Mouse (Mus musculus): Measurements from ENCODE around the gene Dynlrb1. TPM values are rescaled to one million over a fixed set of nuclear protein-coding genes. Genes with fewer than 3 reads are reported as not detected.

Dynlrb1 gene
- polyA plus RNA-seq, 1 experiment from 2014 or later = 677 TPM

GRCm38 (mm10) chr2:155276621-155277175 lies 40.4 kb downstream of the Dynlrb1 start:
- H3K27me3 ChIP-seq (replicated peaks; ENCODE audit: control insufficient read depth, insufficient read depth, low read length) = no peaks in the 10 kb centered on the region
- H3K36me3 ChIP-seq (ENCODE audit: control insufficient read depth, insufficient read depth) = no peaks in the 10 kb centered on the region
- H3K9ac ChIP-seq (replicated peaks; ENCODE audit: low read depth, low read length) = peak overlapping the region; percentile 93
- H3K4me1 ChIP-seq (replicated peaks; ENCODE audit: control insufficient read depth, insufficient read depth, low read length) = peaks cover 9% of the 10 kb centered on the region
- H3K9me3 ChIP-seq (ENCODE audit: control insufficient read depth, low read length) = no peaks in the 10 kb centered on the region
- WGBS = under 1% methylated on average over 42 of the region's 49 CpGs
- H3K4me3 ChIP-seq (replicated peaks; ENCODE audit: low read length) = peak overlapping the region; percentile 83
- peak overlapping the region; percentile 79 for H3K27ac ChIP-seq (ENCODE audit: low read length)
- peak overlapping the region; percentile 77 for H3K4me2 ChIP-seq (ENCODE audit: low read length)
- peak; percentile 80 for ATAC-seq

- H3K4me3 ChIP-seq (replicated peaks; ENCODE audit: low read length) = no peak overlapping the region
- peaks cover 9% of the 10 kb centered on the region for H3K4me1 ChIP-seq (replicated peaks; ENCODE audit: control insufficient read depth, insufficient read depth, low read length)
- no peak for ATAC-seq
- H3K27me3 ChIP-seq (replicated peaks; ENCODE audit: control insufficient read depth, insufficient read depth, low read length) = no peaks in the 10 kb centered on the region
- H3K9ac ChIP-seq (replicated peaks; ENCODE audit: low read depth, low read length) = no peak overlapping the region
- H3K36me3 ChIP-seq (ENCODE audit: control insufficient read depth, insufficient read depth) = no peaks in the 10 kb centered on the region
- no peaks in the 10 kb centered on the region for H3K9me3 ChIP-seq (ENCODE audit: control insufficient read depth, low read length)
- WGBS = 81% methylated on average over 2 of the region's 2 CpGs
- no peak overlapping the region for H3K27ac ChIP-seq (ENCODE audit: low read length)
- H3K4me2 ChIP-seq (ENCODE audit: low read length) = peak overlapping the region; percentile 77
Observed at GRCm38 (mm10) chr2:155277721-155278120, 41.4 kb downstream of the Dynlrb1 start.

- no peak overlapping the region for H3K9ac ChIP-seq (replicated peaks; ENCODE audit: low read depth, low read length)
- H3K27ac ChIP-seq (ENCODE audit: low read length) = no peak overlapping the region
- no peaks in the 10 kb centered on the region for H3K27me3 ChIP-seq (replicated peaks; ENCODE audit: control insufficient read depth, insufficient read depth, low read length)
- H3K4me3 ChIP-seq (replicated peaks; ENCODE audit: low read length) = no peak overlapping the region
- peaks cover 9% of the 10 kb centered on the region for H3K4me1 ChIP-seq (replicated peaks; ENCODE audit: control insufficient read depth, insufficient read depth, low read length)
- no peak overlapping the region for H3K4me2 ChIP-seq (ENCODE audit: low read length)
- no peaks in the 10 kb centered on the region for H3K9me3 ChIP-seq (ENCODE audit: control insufficient read depth, low read length)
- ATAC-seq = no peak
- 87% methylated on average over 7 of the region's 7 CpGs for WGBS
- H3K36me3 ChIP-seq (ENCODE audit: control insufficient read depth, insufficient read depth) = no peaks in the 10 kb centered on the region
Observed at GRCm38 (mm10) chr2:155278361-155278760, 42.0 kb downstream of the Dynlrb1 start.

- no peak for ATAC-seq
- Histone ChIP-seq H3K36me3 (ENCODE audit: control insufficient read depth, insufficient read depth) (no peaks in the 10 kb centered on the region), H3K27ac (ENCODE audit: low read length) (no peak overlapping the region), H3K9me3 (ENCODE audit: control insufficient read depth, low read length) (no peaks in the 10 kb centered on the region), H3K4me3 (replicated peaks; ENCODE audit: low read length) (no peak overlapping the region), H3K9ac (replicated peaks; ENCODE audit: low read depth, low read length) (no peak overlapping the region), H3K27me3 (replicated peaks; ENCODE audit: control insufficient read depth, insufficient read depth, low read length) (no peaks in the 10 kb centered on the region), H3K4me1 (replicated peaks; ENCODE audit: control insufficient read depth, insufficient read depth, low read length) (peaks cover 9% of the 10 kb centered on the region), H3K4me2 (ENCODE audit: low read length) (no peak overlapping the region)
- WGBS = 98% methylated on average over 4 of the region's 4 CpGs
Observed at GRCm38 (mm10) chr2:155279163-155279562, 42.8 kb downstream of the Dynlrb1 start.

- Histone ChIP-seq H3K9me3 (ENCODE audit: control insufficient read depth, low read length) (no peaks in the 10 kb centered on the region), H3K27me3 (replicated peaks; ENCODE audit: control insufficient read depth, insufficient read depth, low read length) (no peaks in the 10 kb centered on the region), H3K9ac (replicated peaks; ENCODE audit: low read depth, low read length) (no peak overlapping the region), H3K27ac (ENCODE audit: low read length) (no peak overlapping the region), H3K4me1 (replicated peaks; ENCODE audit: control insufficient read depth, insufficient read depth, low read length) (peaks cover 9% of the 10 kb centered on the region), H3K4me2 (ENCODE audit: low read length) (no peak overlapping the region), H3K4me3 (replicated peaks; ENCODE audit: low read length) (no peak overlapping the region), H3K36me3 (ENCODE audit: control insufficient read depth, insufficient read depth) (no peaks in the 10 kb centered on the region)
- no peak for ATAC-seq
- WGBS = 86% methylated on average over 2 of the region's 2 CpGs
Observed at GRCm38 (mm10) chr2:155280116-155280515, 43.8 kb downstream of the Dynlrb1 start.

- Histone ChIP-seq H3K9ac (replicated peaks; ENCODE audit: low read depth, low read length) (no peak overlapping the region), H3K27me3 (replicated peaks; ENCODE audit: control insufficient read depth, insufficient read depth, low read length) (no peaks in the 10 kb centered on the region), H3K36me3 (ENCODE audit: control insufficient read depth, insufficient read depth) (no peaks in the 10 kb centered on the region), H3K9me3 (ENCODE audit: control insufficient read depth, low read length) (no peaks in the 10 kb centered on the region), H3K4me2 (ENCODE audit: low read length) (no peak overlapping the region), H3K27ac (ENCODE audit: low read length) (no peak overlapping the region), H3K4me3 (replicated peaks; ENCODE audit: low read length) (no peak overlapping the region), H3K4me1 (replicated peaks; ENCODE audit: control insufficient read depth, insufficient read depth, low read length) (no peaks in the 10 kb centered on the region)
- no peak for ATAC-seq
- WGBS = 86% methylated on average over 4 of the region's 4 CpGs
Observed at GRCm38 (mm10) chr2:155283793-155284192, 47.5 kb downstream of the Dynlrb1 start.

GRCm38 (mm10) chr2:155284647-155285046 lies 48.3 kb downstream of the Dynlrb1 start:
- no peaks in the 10 kb centered on the region for H3K27me3 ChIP-seq (replicated peaks; ENCODE audit: control insufficient read depth, insufficient read depth, low read length)
- no peak overlapping the region for H3K27ac ChIP-seq (ENCODE audit: low read length)
- no peak overlapping the region for H3K4me3 ChIP-seq (replicated peaks; ENCODE audit: low read length)
- no peaks in the 10 kb centered on the region for H3K36me3 ChIP-seq (ENCODE audit: control insufficient read depth, insufficient read depth)
- H3K9me3 ChIP-seq (ENCODE audit: control insufficient read depth, low read length) = no peaks in the 10 kb centered on the region
- 90% methylated on average over 7 of the region's 7 CpGs for WGBS
- no peak overlapping the region for H3K9ac ChIP-seq (replicated peaks; ENCODE audit: low read depth, low read length)
- no peak overlapping the region for H3K4me2 ChIP-seq (ENCODE audit: low read length)
- ATAC-seq = no peak
- no peaks in the 10 kb centered on the region for H3K4me1 ChIP-seq (replicated peaks; ENCODE audit: control insufficient read depth, insufficient read depth, low read length)

- no peaks in the 10 kb centered on the region for H3K4me1 ChIP-seq (replicated peaks; ENCODE audit: control insufficient read depth, insufficient read depth, low read length)
- no peaks in the 10 kb centered on the region for H3K9me3 ChIP-seq (ENCODE audit: control insufficient read depth, low read length)
- no peak overlapping the region for H3K9ac ChIP-seq (replicated peaks; ENCODE audit: low read depth, low read length)
- no peak overlapping the region for H3K4me2 ChIP-seq (ENCODE audit: low read length)
- H3K27me3 ChIP-seq (replicated peaks; ENCODE audit: control insufficient read depth, insufficient read depth, low read length) = no peaks in the 10 kb centered on the region
- no peak for ATAC-seq
- 67% methylated on average over 6 of the region's 6 CpGs for WGBS
- no peak overlapping the region for H3K27ac ChIP-seq (ENCODE audit: low read length)
- peaks cover 3% of the 10 kb centered on the region; the same call in 1 of the 2 replicates for H3K36me3 ChIP-seq (ENCODE audit: control insufficient read depth, insufficient read depth)
- H3K4me3 ChIP-seq (replicated peaks; ENCODE audit: low read length) = no peak overlapping the region
Observed at GRCm38 (mm10) chr2:155285744-155286143, 49.4 kb downstream of the Dynlrb1 start.

- H3K27me3 ChIP-seq (replicated peaks; ENCODE audit: control insufficient read depth, insufficient read depth, low read length) = no peaks in the 10 kb centered on the region
- no peak for ATAC-seq
- H3K4me2 ChIP-seq (ENCODE audit: low read length) = no peak overlapping the region
- no peaks in the 10 kb centered on the region for H3K4me1 ChIP-seq (replicated peaks; ENCODE audit: control insufficient read depth, insufficient read depth, low read length)
- H3K9me3 ChIP-seq (ENCODE audit: control insufficient read depth, low read length) = no peaks in the 10 kb centered on the region
- no peak overlapping the region for H3K4me3 ChIP-seq (replicated peaks; ENCODE audit: low read length)
- H3K27ac ChIP-seq (ENCODE audit: low read length) = no peak overlapping the region
- 77% methylated on average over 4 of the region's 4 CpGs for whole genome bisulfite sequencing
- H3K9ac ChIP-seq (replicated peaks; ENCODE audit: low read depth, low read length) = no peak overlapping the region
- peaks cover 3% of the 10 kb centered on the region; the same call in 1 of the 2 replicates for H3K36me3 ChIP-seq (ENCODE audit: control insufficient read depth, insufficient read depth)
Observed at GRCm38 (mm10) chr2:155287456-155288250, 51.3 kb downstream of the Dynlrb1 start.

Data from forebrain, embryonic 16.5 days (tissue).